Mouse (Mus musculus) MEL (cell line): Measurements from ENCODE around the gene Mecom. TPM values are rescaled to one million over a fixed set of nuclear protein-coding genes. Genes with fewer than 3 reads are reported as not detected.

Experiments
- DNase-seq: peaks from one replicate; pipeline ENCODE4 v3.0.0; 2011; ENCODE audit warnings: low read depth, low spot score
- H3K27ac ChIP-seq: 2 replicates; pipeline ENCODE4 v1.5.1; 2012; ENCODE audit warnings: low read depth, mild to moderate bottlenecking, control low read depth, low read length, moderate library complexity; ENCODE audit not compliant: control insufficient read depth
- H3K27me3 ChIP-seq, 2 experiments: fragments of 150-350 bp in 1 of 2; sonication (generic) in 1 of 2; 2 replicates each; pipeline ENCODE4 v1.6.1; 2012; ENCODE audit warnings: low read length in 2 of 2, mild to moderate bottlenecking in 2 of 2, improper control_type of control experiment in 1 of 2, moderate library complexity in 1 of 2; ENCODE audit not compliant: insufficient read depth in 2 of 2, control insufficient read depth in 1 of 2
- H3K36me3 ChIP-seq, 2 experiments: 2 replicates each; pipeline ENCODE4 v1.6.1; 2012 to 2014; ENCODE audit warnings: low read length in 2 of 2, improper control_type of control experiment in 1 of 2, inconsistent platforms in 1 of 2, mild to moderate bottlenecking in 1 of 2; ENCODE audit not compliant: insufficient read depth in 2 of 2, control insufficient read depth in 1 of 2
- H3K4me1 ChIP-seq, 2 experiments: fragments of 150-350 bp in 1 of 2; sonication (generic) in 1 of 2; 2 replicates each; pipeline ENCODE4 v1.6.1; 2012; ENCODE audit warnings: low read length in 2 of 2, improper control_type of control experiment in 1 of 2, mild to moderate bottlenecking in 1 of 2; ENCODE audit not compliant: insufficient read depth in 2 of 2, control insufficient read depth in 1 of 2
- H3K4me3 ChIP-seq, 2 experiments: fragments of 150-350 bp in 1 of 2; sonication (generic) in 1 of 2; 2 replicates each; pipeline ENCODE4 v1.5.1; 2012; ENCODE audit warnings: low read depth in 2 of 2, low read length in 2 of 2, mild to moderate bottlenecking in 2 of 2, moderate library complexity in 2 of 2, control low read depth in 1 of 2, improper control_type of control experiment in 1 of 2; ENCODE audit not compliant: control insufficient read depth in 1 of 2, insufficient read depth in 1 of 2
- H3K79me2 ChIP-seq: 2 replicates; pipeline ENCODE4 v1.6.1; 2012; ENCODE audit warnings: mild to moderate bottlenecking, low read length, moderate library complexity; ENCODE audit not compliant: control insufficient read depth, poor library complexity, insufficient read depth
- H3K9ac ChIP-seq: 2 replicates; pipeline ENCODE4 v1.6.1; 2012; ENCODE audit warnings: low read depth, mild to moderate bottlenecking, control low read depth, low read length, moderate library complexity; ENCODE audit not compliant: control insufficient read depth, poor library complexity, severe bottlenecking
- H3K9me3 ChIP-seq: fragments of 150-350 bp; sonication (generic); replicated peaks from 2 replicates; pipeline ENCODE4 v1.6.1; 2012; ENCODE audit warnings: mild to moderate bottlenecking, low read length, improper control_type of control experiment, moderate library complexity; ENCODE audit not compliant: insufficient read depth
- BHLHE40 ChIP-seq: IDR thresholded peaks from 2 replicates; pipeline ENCODE4 v1.6.1; 2012; ENCODE audit warnings: low read depth, mild to moderate bottlenecking, inconsistent platforms, low read length, improper control_type of control experiment, borderline replicate concordance
- CHD1 ChIP-seq: IDR thresholded peaks from 2 replicates; pipeline ENCODE4 v1.6.1; 2012; ENCODE audit warnings: low read depth, mild to moderate bottlenecking, inconsistent platforms, low read length, improper control_type of control experiment
- CTCF ChIP-seq, 3 experiments: IDR thresholded peaks in 2 of 3; conservative IDR thresholded peaks in 1 of 3; 2 replicates each; pipeline ENCODE4 v1.5.1; 2011 to 2012; ENCODE audit warnings: low read length in 3 of 3, low read depth in 2 of 3, mild to moderate bottlenecking in 2 of 3, improper control_type of control experiment in 1 of 3, inconsistent platforms in 1 of 3, mixed read lengths in 1 of 3, moderate library complexity in 1 of 3; ENCODE audit not compliant: control insufficient read depth in 1 of 3, insufficient read depth in 1 of 3, poor library complexity in 1 of 3, severe bottlenecking in 1 of 3
- ELF1 ChIP-seq: IDR thresholded peaks from 2 replicates; pipeline ENCODE4 v1.6.1; 2014; ENCODE audit warnings: low read depth, mild to moderate bottlenecking, inconsistent platforms, low read length, improper control_type of control experiment, moderate library complexity
- GABPA ChIP-seq: IDR thresholded peaks from 2 replicates; pipeline ENCODE4 v1.6.1; 2012; ENCODE audit warnings: low read depth, mild to moderate bottlenecking, inconsistent platforms, low read length, improper control_type of control experiment, moderate library complexity
- GATA1 ChIP-seq: IDR thresholded peaks from 2 replicates; pipeline ENCODE4 v1.6.1; 2011; ENCODE audit warnings: low read depth, low read length, improper control_type of control experiment
- MAX ChIP-seq: IDR thresholded peaks from 2 replicates; pipeline ENCODE4 v1.6.1; 2011; ENCODE audit warnings: low read length, improper control_type of control experiment
- MYB ChIP-seq: IDR thresholded peaks from 2 replicates; pipeline ENCODE4 v1.6.1; 2011; ENCODE audit warnings: mild to moderate bottlenecking, low read depth, low read length, improper control_type of control experiment
- NRF1 ChIP-seq: IDR thresholded peaks from 2 replicates; pipeline ENCODE4 v1.6.1; 2014; ENCODE audit warnings: low read depth, mild to moderate bottlenecking, inconsistent platforms, low read length, improper control_type of control experiment, moderate library complexity; ENCODE audit not compliant: poor library complexity, insufficient read depth, severe bottlenecking
- POLR2A ChIP-seq, 2 experiments: IDR thresholded peaks; 2 replicates each; pipeline ENCODE4 v1.6.1; 2011 to 2012; ENCODE audit warnings: low read length in 2 of 2, mild to moderate bottlenecking in 2 of 2, control low read depth in 1 of 2, improper control_type of control experiment in 1 of 2, low read depth in 1 of 2, moderate library complexity in 1 of 2; ENCODE audit not compliant: control insufficient read depth in 1 of 2, insufficient read depth in 1 of 2, poor library complexity in 1 of 2
- POLR2AphosphoS2 ChIP-seq: IDR thresholded peaks from 2 replicates; pipeline ENCODE4 v1.6.1; 2011; ENCODE audit warnings: low read length, improper control_type of control experiment
- SIN3A ChIP-seq: IDR thresholded peaks from 2 replicates; pipeline ENCODE4 v1.6.1; 2012; ENCODE audit warnings: low read length, improper control_type of control experiment, inconsistent platforms
- SMC3 ChIP-seq: IDR thresholded peaks from 2 replicates; pipeline ENCODE4 v1.6.1; 2011; ENCODE audit warnings: low read depth, low read length, improper control_type of control experiment
- TAL1 ChIP-seq: IDR thresholded peaks from 2 replicates; pipeline ENCODE4 v1.6.1; 2012; ENCODE audit warnings: mild to moderate bottlenecking, inconsistent platforms, low read length, moderate library complexity, mixed read lengths
- TBP ChIP-seq: IDR thresholded peaks from 2 replicates; pipeline ENCODE4 v1.8.0; 2011; ENCODE audit warnings: low read depth, low read length, improper control_type of control experiment
- UBTF ChIP-seq: IDR thresholded peaks from 2 replicates; pipeline ENCODE4 v1.6.1; 2012; ENCODE audit warnings: low read depth, mild to moderate bottlenecking, inconsistent platforms, low read length, improper control_type of control experiment, moderate library complexity, borderline replicate concordance; ENCODE audit not compliant: insufficient read depth
- USF1 ChIP-seq: IDR thresholded peaks from 2 replicates; pipeline ENCODE4 v1.6.1; 2014; ENCODE audit warnings: low read depth, mild to moderate bottlenecking, inconsistent platforms, low read length, improper control_type of control experiment, moderate library complexity
- USF2 ChIP-seq, 2 experiments: IDR thresholded peaks; 2 replicates each; pipeline ENCODE4 v1.6.1; 2011 to 2012; ENCODE audit warnings: improper control_type of control experiment in 2 of 2, low read length in 2 of 2, borderline replicate concordance in 1 of 2, inconsistent platforms in 1 of 2, low read depth in 1 of 2, mild to moderate bottlenecking in 1 of 2; ENCODE audit not compliant: insufficient read depth in 1 of 2
- ZC3H11A ChIP-seq: IDR thresholded peaks from 2 replicates; pipeline ENCODE4 v1.6.1; 2012; ENCODE audit warnings: low read depth, mild to moderate bottlenecking, inconsistent platforms, low read length, improper control_type of control experiment
- polyA plus RNA-seq, 2 experiments: library from polyadenylated mRNA; stranded (reverse) in 1 of 2; unstranded in 1 of 2; fragments of >175 nt in 1 of 2; fragments of >200 nt in 1 of 2; gene quantifications; 2 replicates each; pipeline versions ENCODE4 v1.2.1 to v1.2.4; 2012; ENCODE audit warnings: low replicate concordance in 2 of 2, low read depth in 1 of 2; ENCODE audit not compliant: insufficient read length in 2 of 2, insufficient read depth in 1 of 2, missing spikeins in 1 of 2
- total RNA-seq: library from RNA; depleted of rRNA; stranded (reverse); fragments of 300-350 nt; gene quantifications from 2 replicates; pipeline ENCODE4 v1.2.3, GENCODE M21; 2012

Gene Mecom
- total and polyA plus RNA-seq, 3 experiments: 0.04 TPM; not detected in 2

GRCm38 (mm10) chr3:30083268-30083667 lies 464.5 kb downstream of the Mecom start:
- Histone ChIP-seq H3K4me1 (no peaks in the 10 kb centered on the region), H3K27me3 (no peaks in the 10 kb centered on the region), H3K9me3 (no peaks in the 10 kb centered on the region), H3K36me3 (no peaks in the 10 kb centered on the region), H3K27ac (no peak overlapping the region), H3K9ac (no peak overlapping the region), H3K79me2 (no peaks in the 10 kb centered on the region), H3K4me3 (no peak overlapping the region)
- no peak for DNase-seq
- TF ChIP-seq TAL1 (no peak), POLR2A (IDR thresholded peaks at IDR 0.05; ENCODE audit: control insufficient read depth in 1 of 2, insufficient read depth in 1 of 2, low read depth in 1 of 2, low read length in 2 of 2, poor library complexity in 1 of 2) (no peak)

- Histone ChIP-seq H3K79me2 (no peaks in the 10 kb centered on the region), H3K36me3 (no peaks in the 10 kb centered on the region), H3K27me3 (no peaks in the 10 kb centered on the region), H3K27ac (no peak overlapping the region), H3K4me3 (no peak overlapping the region), H3K4me1 (no peaks in the 10 kb centered on the region), H3K9me3 (no peaks in the 10 kb centered on the region), H3K9ac (no peak overlapping the region)
- TF ChIP-seq SMC3: no peak
- DNase-seq: no peak
Observed at GRCm38 (mm10) chr3:30080827-30081226, 467.0 kb downstream of the Mecom start.

GRCm38 (mm10) chr3:30076522-30076921 lies 471.3 kb downstream of the Mecom start:
- Histone ChIP-seq H3K27me3 (no peaks in the 10 kb centered on the region), H3K36me3 (no peaks in the 10 kb centered on the region), H3K9me3 (no peaks in the 10 kb centered on the region), H3K9ac (no peak overlapping the region), H3K4me3 (no peak overlapping the region), H3K4me1 (no peaks in the 10 kb centered on the region), H3K79me2 (no peaks in the 10 kb centered on the region), H3K27ac (no peak overlapping the region)
- no peak for TF ChIP-seq UBTF
- no peak for TF ChIP-seq GABPA
- TF ChIP-seq MYB: no peak
- TF ChIP-seq TBP: no peak
- no peak for TF ChIP-seq NRF1
- no peak for TF ChIP-seq POLR2AphosphoS2
- TF ChIP-seq POLR2A (IDR thresholded peaks at IDR 0.05; ENCODE audit: control insufficient read depth in 1 of 2, insufficient read depth in 1 of 2, low read depth in 1 of 2, low read length in 2 of 2, poor library complexity in 1 of 2): no peak
- TF ChIP-seq ELF1: no peak
- TF ChIP-seq CHD1: no peak
- TF ChIP-seq USF2 (IDR thresholded peaks at IDR 0.05; ENCODE audit: borderline replicate concordance in 1 of 2, insufficient read depth in 1 of 2, low read depth in 1 of 2, low read length in 2 of 2): no peak
- TF ChIP-seq USF1: no peak
- no peak for TF ChIP-seq SMC3
- no peak for TF ChIP-seq GATA1
- no peak for TF ChIP-seq BHLHE40
- no peak for TF ChIP-seq ZC3H11A
- TF ChIP-seq CTCF (IDR thresholded peaks at IDR 0.05 in 2 of 3, conservative IDR thresholded peaks at IDR 0.05 in 1 of 3; ENCODE audit: control insufficient read depth in 1 of 3, insufficient read depth in 1 of 3, low read depth in 2 of 3, low read length in 3 of 3, poor library complexity in 1 of 3, severe bottlenecking in 1 of 3): no peak
- TF ChIP-seq MAX: no peak
- no peak for TF ChIP-seq TAL1
- TF ChIP-seq SIN3A: no peak
- no peak for DNase-seq
